ENCODE assay signal across 7 mouse cellular contexts in the genomic region with DNA sequence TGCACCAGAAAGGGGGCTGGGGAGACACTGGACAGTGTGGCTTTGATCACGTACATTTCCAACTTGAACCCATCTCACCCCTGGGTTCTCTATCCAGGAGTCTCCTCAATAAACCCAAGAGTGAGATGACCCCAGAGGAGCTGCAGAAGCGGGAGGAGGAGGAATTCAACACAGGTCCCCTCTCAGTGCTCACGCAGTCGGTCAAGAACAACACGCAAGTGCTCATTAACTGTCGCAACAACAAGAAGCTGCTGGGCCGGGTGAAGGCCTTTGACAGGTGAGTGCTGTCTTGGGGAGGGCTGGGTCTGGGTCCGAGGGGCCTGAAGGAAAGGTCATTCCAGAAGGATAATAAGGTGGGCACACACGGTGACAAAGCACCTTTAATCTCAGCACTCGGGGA. TPM values are rescaled to one million over a fixed set of nuclear protein-coding genes. Genes with fewer than 3 reads are reported as not detected.
DNase-seq lines count a peak whose midpoint lies in the region; ATAC-seq lines count a peak whose summit lies in the region.
"Not testable (repeated sequence)": the region's sequence is repeated elsewhere in the genome, so short reads cannot be mapped to it uniquely, and the experiment has no call there.

No protein-coding gene starts in this region.

- peaks cover 63% of the 10 kb centered on the region for H3K36me3 ChIP-seq in embryonic facial prominence, embryonic 10.5 days (replicated peaks)
- peaks cover 37% of the 10 kb centered on the region for H3K36me3 ChIP-seq in forebrain, embryonic 13.5 days (ENCODE audit: poor library complexity, severe bottlenecking)
- H3K36me3 ChIP-seq in hindbrain, embryonic 10.5 days = peaks cover 62% of the 10 kb centered on the region
- not testable (repeated sequence) for H3K36me3 ChIP-seq in intestine, embryonic 16.5 days (ENCODE audit: control insufficient read depth, insufficient read depth, low read length)
- peaks cover 51% of the 10 kb centered on the region for H3K36me3 ChIP-seq in liver, embryonic 12.5 days
- H3K36me3 ChIP-seq in lung, embryonic 15.5 days = peaks cover 31% of the 10 kb centered on the region
- H3K36me3 ChIP-seq in neural tube, embryonic 15.5 days = peaks cover 38% of the 10 kb centered on the region

- not testable (repeated sequence) for H3K9me3 ChIP-seq in embryonic facial prominence, embryonic 10.5 days; forebrain, embryonic 13.5 days (replicated peaks); hindbrain, embryonic 10.5 days; intestine, embryonic 16.5 days (ENCODE audit: control insufficient read depth, low read length); liver, embryonic 12.5 days (replicated peaks); lung, embryonic 15.5 days; neural tube, embryonic 15.5 days (replicated peaks)

- not testable (repeated sequence) for ATAC-seq in forebrain, embryonic 13.5 days; intestine, embryonic 16.5 days; liver, embryonic 12.5 days; lung, embryonic 15.5 days (ENCODE audit: borderline replicate concordance, extremely low read depth, low FRiP score, low TSS enrichment); neural tube, embryonic 15.5 days (ENCODE audit: low FRiP score)

- DNase-seq in embryonic facial prominence, embryonic 10.5 days (ENCODE audit: low spot score); hindbrain, embryonic 10.5 days (ENCODE audit: low spot score): not testable (repeated sequence)

- H3K27me3 ChIP-seq in embryonic facial prominence, embryonic 10.5 days (replicated peaks; ENCODE audit: low read depth, poor library complexity, severe bottlenecking); forebrain, embryonic 13.5 days; hindbrain, embryonic 10.5 days (ENCODE audit: insufficient read depth, poor library complexity, severe bottlenecking); intestine, embryonic 16.5 days (replicated peaks; ENCODE audit: control insufficient read depth, insufficient read depth, low read length); lung, embryonic 15.5 days; neural tube, embryonic 15.5 days (replicated peaks): not testable (repeated sequence)
- peaks cover 12% of the 10 kb centered on the region; the same call in 1 of the 2 replicates for H3K27me3 ChIP-seq in liver, embryonic 12.5 days (replicated peaks)

- H3K9ac ChIP-seq in forebrain, embryonic 13.5 days; intestine, embryonic 16.5 days (ENCODE audit: low read depth, low read length); lung, embryonic 15.5 days: not testable (repeated sequence)
- H3K9ac ChIP-seq in liver, embryonic 12.5 days = peak overlapping the region; percentile 81; the same call in 1 of the 2 replicates
- H3K9ac ChIP-seq in neural tube, embryonic 15.5 days (replicated peaks) = 0 out of 2 replicates have a peak overlapping the region, but pooled peaks have one; percentile 67

- 93% methylated on average over 10 of the region's 10 CpGs for WGBS in embryonic facial prominence, embryonic 10.5 days
- 90% methylated on average over 10 of the region's 10 CpGs for WGBS in forebrain, embryonic 13.5 days
- WGBS in hindbrain, embryonic 10.5 days = 94% methylated on average over 10 of the region's 10 CpGs
- 88% methylated on average over 10 of the region's 10 CpGs for WGBS in intestine, embryonic 16.5 days
- 85% methylated on average over 10 of the region's 10 CpGs for WGBS in liver, embryonic 12.5 days (ENCODE audit: insufficient replicate concordance)
- WGBS in lung, embryonic 15.5 days = 82% methylated on average over 10 of the region's 10 CpGs
- WGBS in neural tube, embryonic 15.5 days = 91% methylated on average over 10 of the region's 10 CpGs

- peak overlapping the region; percentile 87; the same call in 1 of the 2 replicates for H3K4me3 ChIP-seq in embryonic facial prominence, embryonic 10.5 days
- peak overlapping the region; percentile 70; the same call in 1 of the 2 replicates for H3K4me3 ChIP-seq in forebrain, embryonic 13.5 days
- peak overlapping the region; percentile 78 for H3K4me3 ChIP-seq in hindbrain, embryonic 10.5 days
- H3K4me3 ChIP-seq in intestine, embryonic 16.5 days (ENCODE audit: low read length) = not testable (repeated sequence)
- H3K4me3 ChIP-seq in liver, embryonic 12.5 days = peak overlapping the region; percentile 77
- peak overlapping the region; percentile 75 for H3K4me3 ChIP-seq in lung, embryonic 15.5 days
- peak overlapping the region; percentile 64; the same call in 1 of the 2 replicates for H3K4me3 ChIP-seq in neural tube, embryonic 15.5 days (replicated peaks)

- H3K27ac ChIP-seq in embryonic facial prominence, embryonic 10.5 days (replicated peaks); forebrain, embryonic 13.5 days; hindbrain, embryonic 10.5 days; intestine, embryonic 16.5 days (ENCODE audit: low read length); liver, embryonic 12.5 days; lung, embryonic 15.5 days; neural tube, embryonic 15.5 days (replicated peaks): not testable (repeated sequence)

- H3K4me1 ChIP-seq in embryonic facial prominence, embryonic 10.5 days = peaks cover 23% of the 10 kb centered on the region
- H3K4me1 ChIP-seq in forebrain, embryonic 13.5 days = peaks cover 31% of the 10 kb centered on the region
- peaks cover 33% of the 10 kb centered on the region for H3K4me1 ChIP-seq in hindbrain, embryonic 10.5 days (replicated peaks)
- peaks cover 22% of the 10 kb centered on the region for H3K4me1 ChIP-seq in intestine, embryonic 16.5 days (ENCODE audit: control insufficient read depth, insufficient read depth, low read length)
- H3K4me1 ChIP-seq in liver, embryonic 12.5 days = peaks cover 29% of the 10 kb centered on the region
- peaks cover 22% of the 10 kb centered on the region for H3K4me1 ChIP-seq in lung, embryonic 15.5 days
- peaks cover 30% of the 10 kb centered on the region for H3K4me1 ChIP-seq in neural tube, embryonic 15.5 days

- peak overlapping the region; percentile 86; the same call in 1 of the 2 replicates for H3K4me2 ChIP-seq in forebrain, embryonic 13.5 days
- H3K4me2 ChIP-seq in intestine, embryonic 16.5 days (ENCODE audit: low read depth, low read length) = 0 out of 2 replicates have a peak overlapping the region, but pooled peaks have one; percentile 74
- H3K4me2 ChIP-seq in liver, embryonic 12.5 days = peak overlapping the region; percentile 91
- H3K4me2 ChIP-seq in lung, embryonic 15.5 days = not testable (repeated sequence)
- peak overlapping the region; percentile 74; the same call in 1 of the 2 replicates for H3K4me2 ChIP-seq in neural tube, embryonic 15.5 days

RNA-seq across cellular contexts. Expression of a gene that starts 1.6 kb away (rescaled TPM):
- polyA plus RNA-seq in embryonic facial prominence, embryonic 10.5 days (2016; fragmentation: Nextera tagmentation; extraction: Ambion mirVana) = 178 and 189 TPM in 2 replicates
- polyA plus RNA-seq in forebrain, embryonic 13.5 days (2015; fragmentation: Nextera tagmentation; extraction: Ambion mirVana) = 159 and 164 TPM in 2 replicates
- polyA plus RNA-seq in hindbrain, embryonic 10.5 days (2016; fragmentation: Nextera tagmentation; extraction: Ambion mirVana) = 184 TPM in 2 replicates
- polyA plus RNA-seq in intestine, embryonic 16.5 days (2015; fragmentation: Nextera tagmentation; extraction: Ambion mirVana) = 119 and 132 TPM in 2 replicates
- polyA plus RNA-seq in liver, embryonic 12.5 days (2016; fragmentation: Nextera tagmentation; extraction: Ambion mirVana) = 97.8 and 98.3 TPM in 2 replicates
- polyA plus RNA-seq in lung, embryonic 15.5 days (2015; fragmentation: Nextera tagmentation; extraction: Ambion mirVana) = 140 and 154 TPM in 2 replicates
- 122 and 124 TPM in 2 replicates for polyA plus RNA-seq in neural tube, embryonic 15.5 days (2015; fragmentation: Nextera tagmentation; extraction: Ambion mirVana)

RNA-seq across cellular contexts. Expression of a gene that starts 2.0 kb away (rescaled TPM):
- polyA plus RNA-seq in embryonic facial prominence, embryonic 10.5 days (2016; fragmentation: Nextera tagmentation; extraction: Ambion mirVana) = 14.6 and 15.1 TPM in 2 replicates
- polyA plus RNA-seq in forebrain, embryonic 13.5 days (2015; fragmentation: Nextera tagmentation; extraction: Ambion mirVana) = 16.5 and 17.7 TPM in 2 replicates
- polyA plus RNA-seq in hindbrain, embryonic 10.5 days (2016; fragmentation: Nextera tagmentation; extraction: Ambion mirVana) = 16.7 and 22.1 TPM in 2 replicates
- polyA plus RNA-seq in intestine, embryonic 16.5 days (2015; fragmentation: Nextera tagmentation; extraction: Ambion mirVana) = 10.5 and 11.1 TPM in 2 replicates
- polyA plus RNA-seq in liver, embryonic 12.5 days (2016; fragmentation: Nextera tagmentation; extraction: Ambion mirVana) = 4.9 and 5.5 TPM in 2 replicates
- polyA plus RNA-seq in lung, embryonic 15.5 days (2015; fragmentation: Nextera tagmentation; extraction: Ambion mirVana) = 15.2 and 15.3 TPM in 2 replicates
- polyA plus RNA-seq in neural tube, embryonic 15.5 days (2015; fragmentation: Nextera tagmentation; extraction: Ambion mirVana) = 21.7 and 24.5 TPM in 2 replicates

RNA-seq across cellular contexts. Expression of a gene that starts 14.8 kb away (rescaled TPM):
- 1.4 and 1.6 TPM in 2 replicates for polyA plus RNA-seq in embryonic facial prominence, embryonic 10.5 days (2016; fragmentation: Nextera tagmentation; extraction: Ambion mirVana)
- 5.2 and 6.6 TPM in 2 replicates for polyA plus RNA-seq in forebrain, embryonic 13.5 days (2015; fragmentation: Nextera tagmentation; extraction: Ambion mirVana)
- polyA plus RNA-seq in hindbrain, embryonic 10.5 days (2016; fragmentation: Nextera tagmentation; extraction: Ambion mirVana) = 0.95 and 1.3 TPM in 2 replicates
- polyA plus RNA-seq in intestine, embryonic 16.5 days (2015; fragmentation: Nextera tagmentation; extraction: Ambion mirVana) = 3.1 and 3.6 TPM in 2 replicates
- 0.18 and 0.41 TPM in 2 replicates for polyA plus RNA-seq in liver, embryonic 12.5 days (2016; fragmentation: Nextera tagmentation; extraction: Ambion mirVana)
- polyA plus RNA-seq in lung, embryonic 15.5 days (2015; fragmentation: Nextera tagmentation; extraction: Ambion mirVana) = 3.2 and 5.1 TPM in 2 replicates
- 1.2 and 2.1 TPM in 2 replicates for polyA plus RNA-seq in neural tube, embryonic 15.5 days (2015; fragmentation: Nextera tagmentation; extraction: Ambion mirVana)

RNA-seq across cellular contexts. Expression of a gene that starts 25.1 kb away (rescaled TPM):
- 5.2 and 6.2 TPM in 2 replicates for polyA plus RNA-seq in embryonic facial prominence, embryonic 10.5 days (2016; fragmentation: Nextera tagmentation; extraction: Ambion mirVana)
- 6.4 and 7.0 TPM in 2 replicates for polyA plus RNA-seq in forebrain, embryonic 13.5 days (2015; fragmentation: Nextera tagmentation; extraction: Ambion mirVana)
- polyA plus RNA-seq in hindbrain, embryonic 10.5 days (2016; fragmentation: Nextera tagmentation; extraction: Ambion mirVana) = 2.8 and 4.9 TPM in 2 replicates
- polyA plus RNA-seq in intestine, embryonic 16.5 days (2015; fragmentation: Nextera tagmentation; extraction: Ambion mirVana) = 7.1 and 8.4 TPM in 2 replicates
- polyA plus RNA-seq in liver, embryonic 12.5 days (2016; fragmentation: Nextera tagmentation; extraction: Ambion mirVana) = 4.1 and 5.1 TPM in 2 replicates
- polyA plus RNA-seq in lung, embryonic 15.5 days (2015; fragmentation: Nextera tagmentation; extraction: Ambion mirVana) = 10.7 and 12.2 TPM in 2 replicates
- polyA plus RNA-seq in neural tube, embryonic 15.5 days (2015; fragmentation: Nextera tagmentation; extraction: Ambion mirVana) = 11.6 and 13.3 TPM in 2 replicates

RNA-seq across cellular contexts. Expression of a gene that starts 31.5 kb away (rescaled TPM):
- 15.9 and 18.0 TPM in 2 replicates for polyA plus RNA-seq in embryonic facial prominence, embryonic 10.5 days (2016; fragmentation: Nextera tagmentation; extraction: Ambion mirVana)
- polyA plus RNA-seq in forebrain, embryonic 13.5 days (2015; fragmentation: Nextera tagmentation; extraction: Ambion mirVana) = 19.1 and 22.2 TPM in 2 replicates
- polyA plus RNA-seq in hindbrain, embryonic 10.5 days (2016; fragmentation: Nextera tagmentation; extraction: Ambion mirVana) = 17.1 and 19.4 TPM in 2 replicates
- polyA plus RNA-seq in intestine, embryonic 16.5 days (2015; fragmentation: Nextera tagmentation; extraction: Ambion mirVana) = 10.8 and 11.0 TPM in 2 replicates
- 8.1 and 10.1 TPM in 2 replicates for polyA plus RNA-seq in liver, embryonic 12.5 days (2016; fragmentation: Nextera tagmentation; extraction: Ambion mirVana)
- polyA plus RNA-seq in lung, embryonic 15.5 days (2015; fragmentation: Nextera tagmentation; extraction: Ambion mirVana) = 13.6 and 13.8 TPM in 2 replicates
- polyA plus RNA-seq in neural tube, embryonic 15.5 days (2015; fragmentation: Nextera tagmentation; extraction: Ambion mirVana) = 15.5 and 17.0 TPM in 2 replicates
